Mouse (Mus musculus): ENCODE measurements around the gene Krtap19-9b. TPM values are rescaled to one million over a fixed set of nuclear protein-coding genes. Genes with fewer than 3 reads are reported as not detected.

The Krtap19-9b gene
- not detected in 2 replicates for polyA plus RNA-seq (2015; fragmentation: Nextera tagmentation; extraction: Ambion mirVana)

GRCm38 (mm10) chr16:88932165-88932564 lies at the start of gene Krtap19-9b:
TSS of gene Krtap19-9b (minus strand) at chr16:88932265.
- no peak within 1 kb of the TSS for H3K4me2 ChIP-seq
- WGBS: 73% methylated on average over 3 of the region's 3 CpGs
- no peak within 1 kb of the TSS for H3K9ac ChIP-seq
- no peak within 1 kb of the TSS for H3K27ac ChIP-seq
- no peak for ATAC-seq (ENCODE audit: borderline replicate concordance, extremely low read depth, low FRiP score, low TSS enrichment)
- no peaks in the 10 kb centered on the region for H3K27me3 ChIP-seq
- H3K4me1 ChIP-seq: no peaks in the 10 kb centered on the region
- H3K36me3 ChIP-seq: no peaks in the 10 kb centered on the region
- no peak within 1 kb of the TSS for H3K4me3 ChIP-seq
- no peaks in the 10 kb centered on the region for H3K9me3 ChIP-seq

- no peak for ATAC-seq (ENCODE audit: borderline replicate concordance, extremely low read depth, low FRiP score, low TSS enrichment)
- Histone ChIP-seq H3K27ac (no peak within 1 kb of the TSS), H3K4me2 (no peak within 1 kb of the TSS), H3K9ac (no peak within 1 kb of the TSS), H3K4me1 (no peaks in the 10 kb centered on the region), H3K4me3 (no peak within 1 kb of the TSS), H3K27me3 (no peaks in the 10 kb centered on the region), H3K9me3 (no peaks in the 10 kb centered on the region), H3K36me3 (no peaks in the 10 kb centered on the region)
- 86% methylated on average over 7 of the region's 7 CpGs for WGBS
These were observed 30.7 kb upstream of the Krtap19-9b start, which contains the start of gene Krtap16-3 for GRCm38 (mm10) chr16:88962773-88963172. TSS of gene Krtap16-3 (minus strand) at chr16:88962873.

GRCm38 (mm10) chr16:88941106-88941505 lies 9.0 kb upstream of the Krtap19-9b start:
- H3K4me2 ChIP-seq: no peak overlapping the region
- WGBS: 75% methylated on average over 6 of the region's 6 CpGs
- no peak overlapping the region for H3K9ac ChIP-seq
- H3K27me3 ChIP-seq: no peaks in the 10 kb centered on the region
- H3K4me1 ChIP-seq: no peaks in the 10 kb centered on the region
- H3K4me3 ChIP-seq: no peak overlapping the region
- H3K36me3 ChIP-seq: no peaks in the 10 kb centered on the region
- no peak for ATAC-seq (ENCODE audit: borderline replicate concordance, extremely low read depth, low FRiP score, low TSS enrichment)
- no peaks in the 10 kb centered on the region for H3K9me3 ChIP-seq
- no peak overlapping the region for H3K27ac ChIP-seq

GRCm38 (mm10) chr16:88938252-88938651 lies 6.2 kb upstream of the Krtap19-9b start:
- WGBS: 62% methylated on average over 7 of the region's 7 CpGs
- no peak for ATAC-seq (ENCODE audit: borderline replicate concordance, extremely low read depth, low FRiP score, low TSS enrichment)
- H3K4me1 ChIP-seq: no peaks in the 10 kb centered on the region
- no peaks in the 10 kb centered on the region for H3K9me3 ChIP-seq
- H3K27me3 ChIP-seq: no peaks in the 10 kb centered on the region
- H3K36me3 ChIP-seq: no peaks in the 10 kb centered on the region
- no peak overlapping the region for H3K9ac ChIP-seq
- no peak overlapping the region for H3K4me2 ChIP-seq
- no peak overlapping the region for H3K27ac ChIP-seq
- H3K4me3 ChIP-seq: no peak overlapping the region

- H3K4me1 ChIP-seq: no peaks in the 10 kb centered on the region
- no peaks in the 10 kb centered on the region for H3K36me3 ChIP-seq
- H3K9ac ChIP-seq: no peak within 1 kb of the TSS
- no peak within 1 kb of the TSS for H3K27ac ChIP-seq
- H3K4me3 ChIP-seq: no peak within 1 kb of the TSS
- no peaks in the 10 kb centered on the region for H3K27me3 ChIP-seq
- no peaks in the 10 kb centered on the region for H3K9me3 ChIP-seq
- 88% methylated on average over 6 of the region's 6 CpGs for WGBS
- no peak within 1 kb of the TSS for H3K4me2 ChIP-seq
- no peak for ATAC-seq (ENCODE audit: borderline replicate concordance, extremely low read depth, low FRiP score, low TSS enrichment)
These were observed 35.7 kb downstream of the Krtap19-9b start, which contains the start of gene Krtap19-5 for GRCm38 (mm10) chr16:88896357-88896756. TSS of gene Krtap19-5 (minus strand) at chr16:88896457.

GRCm38 (mm10) chr16:88886870-88887269 lies 45.2 kb downstream of the Krtap19-9b start:
- 75% methylated on average over 6 of the region's 6 CpGs for WGBS
- no peak for ATAC-seq (ENCODE audit: borderline replicate concordance, extremely low read depth, low FRiP score, low TSS enrichment)
- Histone ChIP-seq H3K27ac (no peak overlapping the region), H3K4me2 (no peak overlapping the region), H3K4me1 (no peaks in the 10 kb centered on the region), H3K9me3 (no peaks in the 10 kb centered on the region), H3K9ac (no peak overlapping the region), H3K36me3 (no peaks in the 10 kb centered on the region), H3K4me3 (no peak overlapping the region), H3K27me3 (no peaks in the 10 kb centered on the region)

GRCm38 (mm10) chr16:88884989-88885388 lies 47.1 kb downstream of the Krtap19-9b start, which contains the start of gene Krtap19-4:
TSS of gene Krtap19-4 (minus strand) at chr16:88885089.
- Histone ChIP-seq H3K4me2 (no peak within 1 kb of the TSS), H3K27ac (no peak within 1 kb of the TSS), H3K9me3 (no peaks in the 10 kb centered on the region), H3K4me1 (no peaks in the 10 kb centered on the region), H3K27me3 (no peaks in the 10 kb centered on the region), H3K4me3 (no peak within 1 kb of the TSS), H3K36me3 (no peaks in the 10 kb centered on the region), H3K9ac (no peak within 1 kb of the TSS)
- 93% methylated on average over 5 of the region's 5 CpGs for WGBS
- no peak for ATAC-seq (ENCODE audit: borderline replicate concordance, extremely low read depth, low FRiP score, low TSS enrichment)

Other genes starting within 250 kb of the Krtap19-9b start
- gene 2310061N02Rik, start 224.3 kb downstream of the Krtap19-9b start, polyA plus RNA-seq (2015; fragmentation: Nextera tagmentation; extraction: Ambion mirVana): not detected in 2 replicates
- gene Krtap13-1, start 203.4 kb downstream of the Krtap19-9b start, polyA plus RNA-seq (2015; fragmentation: Nextera tagmentation; extraction: Ambion mirVana): not detected in 2 replicates
- gene Krtap13, start 180.6 kb downstream of the Krtap19-9b start, polyA plus RNA-seq (2015; fragmentation: Nextera tagmentation; extraction: Ambion mirVana): not detected in 2 replicates
- not detected in 2 replicates for gene 2310034C09Rik, start 173.4 kb downstream of the Krtap19-9b start, polyA plus RNA-seq (2015; fragmentation: Nextera tagmentation; extraction: Ambion mirVana)
- gene 2310057N15Rik, start 158.1 kb downstream of the Krtap19-9b start, polyA plus RNA-seq (2015; fragmentation: Nextera tagmentation; extraction: Ambion mirVana): not detected in 2 replicates
- not detected in 2 replicates for gene Gm5965, start 154.4 kb downstream of the Krtap19-9b start, polyA plus RNA-seq (2015; fragmentation: Nextera tagmentation; extraction: Ambion mirVana)
- not detected in 2 replicates for gene Gm20741, start 120.0 kb downstream of the Krtap19-9b start, polyA plus RNA-seq (2015; fragmentation: Nextera tagmentation; extraction: Ambion mirVana)
- not detected in 2 replicates for gene Krtap15, start 112.0 kb downstream of the Krtap19-9b start, polyA plus RNA-seq (2015; fragmentation: Nextera tagmentation; extraction: Ambion mirVana)
- gene Krtap14, start 106.1 kb downstream of the Krtap19-9b start, polyA plus RNA-seq (2015; fragmentation: Nextera tagmentation; extraction: Ambion mirVana): not detected in 2 replicates
- gene Krtap19-1, start 62.9 kb downstream of the Krtap19-9b start, polyA plus RNA-seq (2015; fragmentation: Nextera tagmentation; extraction: Ambion mirVana): not detected in 2 replicates
- gene Krtap19-2, start 58.0 kb downstream of the Krtap19-9b start, polyA plus RNA-seq (2015; fragmentation: Nextera tagmentation; extraction: Ambion mirVana): not detected in 2 replicates
- gene Krtap19-3, start 54.2 kb downstream of the Krtap19-9b start, polyA plus RNA-seq (2015; fragmentation: Nextera tagmentation; extraction: Ambion mirVana): not detected in 2 replicates
- not detected in 2 replicates for gene Krtap19-4, start 47.2 kb downstream of the Krtap19-9b start, polyA plus RNA-seq (2015; fragmentation: Nextera tagmentation; extraction: Ambion mirVana)
- not detected in 2 replicates for gene Krtap19-5, start 35.8 kb downstream of the Krtap19-9b start, polyA plus RNA-seq (2015; fragmentation: Nextera tagmentation; extraction: Ambion mirVana)
- not detected in 2 replicates for gene Krtap16-3, start 30.6 kb upstream of the Krtap19-9b start, polyA plus RNA-seq (2015; fragmentation: Nextera tagmentation; extraction: Ambion mirVana)
- not detected in 2 replicates for gene Krtap22-2, start 78.5 kb upstream of the Krtap19-9b start, polyA plus RNA-seq (2015; fragmentation: Nextera tagmentation; extraction: Ambion mirVana)
- gene Gm10229, start 83.0 kb upstream of the Krtap19-9b start, polyA plus RNA-seq (2015; fragmentation: Nextera tagmentation; extraction: Ambion mirVana): not detected in 2 replicates
- gene Krtap6-1, start 99.4 kb upstream of the Krtap19-9b start, polyA plus RNA-seq (2015; fragmentation: Nextera tagmentation; extraction: Ambion mirVana): not detected in 2 replicates
- gene Gm10228, start 109.2 kb upstream of the Krtap19-9b start, polyA plus RNA-seq (2015; fragmentation: Nextera tagmentation; extraction: Ambion mirVana): not detected in 2 replicates
- not detected in 2 replicates for gene Krtap6-5, start 115.6 kb upstream of the Krtap19-9b start, polyA plus RNA-seq (2015; fragmentation: Nextera tagmentation; extraction: Ambion mirVana)
- gene 1110025L11Rik, start 131.7 kb upstream of the Krtap19-9b start, polyA plus RNA-seq (2015; fragmentation: Nextera tagmentation; extraction: Ambion mirVana): not detected in 2 replicates
- gene Krtap6-3, start 151.8 kb upstream of the Krtap19-9b start, polyA plus RNA-seq (2015; fragmentation: Nextera tagmentation; extraction: Ambion mirVana): not detected in 2 replicates
- not detected in 2 replicates for gene Gm6358, start 208.6 kb upstream of the Krtap19-9b start, polyA plus RNA-seq (2015; fragmentation: Nextera tagmentation; extraction: Ambion mirVana)
- gene Gm10061, start 218.8 kb upstream of the Krtap19-9b start, polyA plus RNA-seq (2015; fragmentation: Nextera tagmentation; extraction: Ambion mirVana): not detected in 2 replicates
- gene Gm9789, start 225.7 kb upstream of the Krtap19-9b start, polyA plus RNA-seq (2015; fragmentation: Nextera tagmentation; extraction: Ambion mirVana): not detected in 2 replicates
- not detected in 2 replicates for gene Gm7735, start 237.2 kb upstream of the Krtap19-9b start, polyA plus RNA-seq (2015; fragmentation: Nextera tagmentation; extraction: Ambion mirVana)
- not detected in 2 replicates for gene 1110057P08Rik, start 242.5 kb upstream of the Krtap19-9b start, polyA plus RNA-seq (2015; fragmentation: Nextera tagmentation; extraction: Ambion mirVana)